Mouse (Mus musculus) hindbrain, embryonic 15.5 days (tissue): ENCODE data around the gene Entpd1. TPM values are rescaled to one million over a fixed set of nuclear protein-coding genes. Genes with fewer than 3 reads are reported as not detected.
"Not testable (repeated sequence)": the region's sequence is repeated elsewhere in the genome, so short reads cannot be mapped to it uniquely, and the experiment has no call there.

Source experiments
- ATAC-seq: fragments of 200-750 bp; cut with Nextera tagmentation; 2 replicates; pipeline ENCODE4 v1.8.0; 2017; ENCODE audit warnings: low read depth, moderate number of reproducible peaks, moderate TSS enrichment; ENCODE audit not compliant: low FRiP score
- H3K27ac ChIP-seq: fragments of 300-500 bp; sonication (generic); replicated peaks from 2 replicates; pipeline ENCODE4 v1.5.1; 2015; ENCODE audit warnings: mild to moderate bottlenecking, inconsistent platforms
- H3K27me3 ChIP-seq: fragments of 300-500 bp; sonication (generic); 2 replicates; pipeline ENCODE4 v1.6.1; 2015; ENCODE audit warnings: control low read depth, inconsistent platforms
- H3K36me3 ChIP-seq: fragments of 300-500 bp; sonication (generic); 2 replicates; pipeline ENCODE4 v1.6.1; 2015; ENCODE audit warnings: control low read depth, inconsistent platforms
- H3K4me1 ChIP-seq: fragments of 300-500 bp; sonication (generic); replicated peaks from 2 replicates; pipeline ENCODE4 v1.6.1; 2015; ENCODE audit warnings: control low read depth, inconsistent platforms
- H3K4me2 ChIP-seq: fragments of 300-500 bp; sonication (generic); 2 replicates; pipeline ENCODE4 v1.6.1; 2015; ENCODE audit warnings: moderate library complexity, mild to moderate bottlenecking, inconsistent platforms
- H3K4me3 ChIP-seq: fragments of 300-500 bp; sonication (generic); 2 replicates; pipeline ENCODE4 v1.5.1; 2015; ENCODE audit warnings: mild to moderate bottlenecking, inconsistent platforms
- H3K9ac ChIP-seq: fragments of 300-500 bp; sonication (generic); 2 replicates; pipeline ENCODE4 v1.6.1; 2015; ENCODE audit warnings: inconsistent platforms
- H3K9me3 ChIP-seq: fragments of 300-500 bp; sonication (generic); 2 replicates; pipeline ENCODE4 v1.6.1; 2016; ENCODE audit warnings: control low read depth, inconsistent platforms
- WGBS: fragments of 180-500 bp; shearing (Covaris S2); methylation state at CpG from one replicate; pipeline ENCODE4 v1.1.7; 2015; 5-methylcytosine and 5-hydroxymethylcytosine counted together
- polyA plus RNA-seq: library from polyadenylated mRNA; unstranded; fragments of >200 nt; fragmentation: Nextera tagmentation; extraction: Ambion mirVana; gene quantifications from 2 replicates; pipeline ENCODE4 v1.2.1, GENCODE M21; 2015

Entpd1 gene
- polyA plus RNA-seq, 1 experiment from 2014 or later: 9.1 TPM

DNA sequence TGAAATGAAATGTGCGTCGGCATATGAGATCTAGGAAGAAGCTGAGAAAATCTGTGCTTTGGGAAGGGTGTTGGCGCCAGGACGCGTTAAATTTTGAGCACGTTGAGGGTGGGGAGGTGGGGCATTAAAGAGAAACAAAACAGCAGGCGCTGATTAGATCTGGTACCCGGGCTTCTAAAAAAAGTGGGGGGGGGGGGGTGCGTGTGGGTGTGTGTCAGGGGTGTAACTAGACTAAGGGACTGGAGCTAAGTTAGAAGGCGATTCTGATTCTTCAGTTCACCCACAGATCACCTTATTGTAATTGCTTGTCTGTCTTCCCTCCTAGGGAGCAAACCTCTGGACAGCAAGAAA, 22.7 kb upstream of the Entpd1 start:
- Histone ChIP-seq H3K27me3 (no peaks in the 10 kb centered on the region), H3K9me3 (no peaks in the 10 kb centered on the region), H3K9ac (no peak overlapping the region), H3K27ac (peak overlapping the region; percentile 85), H3K36me3 (peaks cover 6% of the 10 kb centered on the region; the same call in 1 of the 2 replicates), H3K4me2 (peak overlapping the region; percentile 91), H3K4me3 (peak overlapping the region; percentile 91), H3K4me1 (peaks cover 20% of the 10 kb centered on the region)
- ATAC-seq: no peak
- under 1% methylated on average over 10 of the region's 10 CpGs for WGBS

DNA sequence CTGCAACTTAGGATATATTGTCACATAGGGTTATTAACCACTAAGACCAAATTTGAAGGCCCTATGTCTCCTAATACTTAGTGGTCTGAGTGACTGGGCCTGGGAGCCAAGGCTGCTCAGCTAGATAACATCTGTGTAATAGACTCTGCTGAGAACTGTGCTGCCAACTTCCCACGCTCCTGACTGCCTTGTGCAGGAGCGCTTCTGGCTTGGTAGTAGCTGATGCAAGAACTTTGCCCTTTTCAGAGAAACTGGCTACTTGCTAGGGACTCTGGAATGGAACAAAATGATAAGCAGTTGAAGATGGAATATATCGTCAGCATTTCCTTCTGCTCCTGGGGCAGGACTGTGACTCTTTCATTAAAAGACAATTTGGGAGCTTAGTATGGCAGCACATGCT, 16.9 kb upstream of the Entpd1 start:
- Histone ChIP-seq H3K27ac (no peak overlapping the region), H3K4me2 (no peak overlapping the region), H3K9ac (no peak overlapping the region), H3K4me1 (no peaks in the 10 kb centered on the region), H3K27me3 (no peaks in the 10 kb centered on the region), H3K9me3 (no peaks in the 10 kb centered on the region), H3K4me3 (no peak overlapping the region), H3K36me3 (peaks cover 18% of the 10 kb centered on the region; the same call in 1 of the 2 replicates)
- ATAC-seq: no peak
- WGBS: 90% methylated on average over 3 of the region's 3 CpGs

- WGBS: 87% methylated on average over 8 of the region's 8 CpGs
- peaks cover 21% of the 10 kb centered on the region; the same call in 1 of the 2 replicates for H3K36me3 ChIP-seq
Observed at GRCm38 (mm10) chr19:40595831-40596230, 16.3 kb upstream of the Entpd1 start.

GRCm38 (mm10) chr19:40600846-40601245, 11.3 kb upstream of the Entpd1 start:
- not testable (repeated sequence) for ATAC-seq, H3K27ac ChIP-seq, H3K9me3 ChIP-seq, H3K4me1 ChIP-seq, H3K4me2 ChIP-seq, H3K4me3 ChIP-seq, H3K27me3 ChIP-seq, H3K9ac ChIP-seq
- H3K36me3 ChIP-seq: peaks cover 42% of the 10 kb centered on the region
- 93% methylated on average over 5 of the region's 5 CpGs for WGBS

More at GRCm38 (mm10) chr19:40595831-40596230, 16.3 kb upstream of the Entpd1 start:
- Histone ChIP-seq H3K27me3 (no peaks in the 10 kb centered on the region), H3K9me3 (no peaks in the 10 kb centered on the region), H3K4me2 (no peak overlapping the region), H3K4me1 (no peaks in the 10 kb centered on the region), H3K9ac (no peak overlapping the region), H3K27ac (no peak overlapping the region), H3K4me3 (no peak overlapping the region)
- no peak for ATAC-seq

DNA sequence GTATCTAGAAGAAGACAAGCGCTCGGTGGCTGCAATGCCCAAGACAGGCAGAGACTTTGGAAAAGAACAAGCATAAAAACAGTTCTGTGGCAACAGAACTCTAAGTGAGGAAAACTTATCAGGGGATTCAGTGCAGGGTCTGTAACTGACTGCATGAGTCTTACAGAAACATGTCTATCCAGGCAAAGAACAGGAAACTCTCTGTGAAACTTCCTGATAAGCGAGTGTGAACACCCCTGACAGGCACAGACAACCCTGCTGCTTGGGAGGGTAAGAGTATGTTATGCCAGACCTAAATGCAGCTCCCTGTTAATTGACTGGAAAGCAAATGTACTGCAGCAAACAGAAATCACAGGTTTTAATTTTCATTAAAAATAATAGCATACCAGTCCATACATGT, 10.3 kb upstream of the Entpd1 start:
- Histone ChIP-seq H3K36me3 (peaks cover 47% of the 10 kb centered on the region), H3K4me2 (no peak overlapping the region), H3K9me3 (no peaks in the 10 kb centered on the region), H3K9ac (no peak overlapping the region), H3K27me3 (no peaks in the 10 kb centered on the region), H3K4me1 (no peaks in the 10 kb centered on the region), H3K27ac (no peak overlapping the region), H3K4me3 (no peak overlapping the region)
- ATAC-seq: no peak
- 93% methylated on average over 3 of the region's 3 CpGs for WGBS

DNA sequence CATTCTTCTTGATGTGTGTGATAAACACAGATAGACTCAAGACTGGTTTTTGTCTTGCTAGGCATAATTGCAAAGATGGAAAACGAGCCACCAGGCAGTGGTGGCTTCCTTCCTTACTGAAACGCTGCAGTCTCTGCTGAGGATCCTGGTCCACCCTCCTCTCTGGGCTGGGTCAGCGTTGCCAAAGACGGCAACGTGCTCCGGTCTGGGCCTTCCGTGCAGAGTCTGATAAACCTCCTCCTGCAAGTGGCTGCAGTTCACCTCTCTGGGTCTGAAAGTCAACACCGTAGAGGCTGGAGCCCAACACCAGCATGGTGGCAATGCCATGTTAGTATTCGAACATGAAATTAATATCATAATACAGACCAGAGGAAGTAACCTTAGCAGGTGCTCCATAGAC, 7.0 kb upstream of the Entpd1 start:
- no peak overlapping the region for H3K27ac ChIP-seq
- no peak overlapping the region for H3K9ac ChIP-seq
- ATAC-seq: no peak
- peaks cover 55% of the 10 kb centered on the region for H3K36me3 ChIP-seq
- WGBS: 96% methylated on average over 9 of the region's 9 CpGs
- H3K4me1 ChIP-seq: 0 out of 2 replicates have a peak, but pooled peaks cover 1% of the 10 kb centered on the region
- H3K9me3 ChIP-seq: no peaks in the 10 kb centered on the region
- no peaks in the 10 kb centered on the region for H3K27me3 ChIP-seq
- H3K4me2 ChIP-seq: no peak overlapping the region
- no peak overlapping the region for H3K4me3 ChIP-seq

DNA sequence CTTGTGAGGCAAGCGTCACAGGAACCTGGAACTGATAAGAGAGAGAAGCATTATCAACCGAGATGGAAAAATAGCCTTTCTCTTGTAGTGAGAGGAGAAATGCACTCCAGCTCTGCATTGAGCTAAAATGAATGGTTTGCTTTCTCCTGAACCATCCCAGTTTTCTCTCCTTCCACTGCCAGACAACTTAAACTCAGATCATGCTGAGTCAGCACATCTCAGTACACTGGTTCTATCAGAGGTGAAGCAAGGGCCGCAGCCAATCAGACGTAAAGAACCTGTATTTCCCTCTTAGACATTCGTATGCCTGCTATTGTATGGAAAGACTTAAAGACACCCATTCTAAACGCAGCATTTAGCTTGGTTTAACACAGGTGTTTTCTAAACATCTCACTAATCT, 4.5 kb upstream of the Entpd1 start:
- H3K4me3 ChIP-seq: no peak overlapping the region
- 94% methylated on average over 6 of the region's 6 CpGs for WGBS
- H3K27me3 ChIP-seq: no peaks in the 10 kb centered on the region
- ATAC-seq: no peak
- no peak overlapping the region for H3K4me2 ChIP-seq
- H3K27ac ChIP-seq: no peak overlapping the region
- H3K9me3 ChIP-seq: no peaks in the 10 kb centered on the region
- no peak overlapping the region for H3K9ac ChIP-seq
- peaks cover 46% of the 10 kb centered on the region for H3K36me3 ChIP-seq
- H3K4me1 ChIP-seq: peaks cover 18% of the 10 kb centered on the region

- no peak overlapping the region for H3K9ac ChIP-seq
- no peak overlapping the region for H3K4me2 ChIP-seq
- 88% methylated on average over 7 of the region's 7 CpGs for WGBS
- H3K36me3 ChIP-seq: no peaks in the 10 kb centered on the region
- ATAC-seq: no peak
- peaks cover 18% of the 10 kb centered on the region for H3K4me1 ChIP-seq
- no peak overlapping the region for H3K4me3 ChIP-seq
- H3K9me3 ChIP-seq: no peaks in the 10 kb centered on the region
- no peaks in the 10 kb centered on the region for H3K27me3 ChIP-seq
- no peak overlapping the region for H3K27ac ChIP-seq
Observed at GRCm38 (mm10) chr19:40614811-40615210, 2.6 kb downstream of the Entpd1 start.

- Histone ChIP-seq H3K4me1 (peaks cover 9% of the 10 kb centered on the region), H3K9ac (no peak overlapping the region), H3K27me3 (no peaks in the 10 kb centered on the region), H3K4me2 (no peak overlapping the region), H3K9me3 (no peaks in the 10 kb centered on the region), H3K4me3 (no peak overlapping the region), H3K27ac (no peak overlapping the region), H3K36me3 (no peaks in the 10 kb centered on the region)
- WGBS: 85% methylated on average over 7 of the region's 7 CpGs
- no peak for ATAC-seq
Observed at GRCm38 (mm10) chr19:40616021-40616420, 3.9 kb downstream of the Entpd1 start.

GRCm38 (mm10) chr19:40621616-40622015, 9.4 kb downstream of the Entpd1 start:
- ATAC-seq, H3K27ac ChIP-seq: not testable (repeated sequence)
- WGBS: 60% methylated on average over 16 of the region's 26 CpGs

GRCm38 (mm10) chr19:40625935-40626334, 13.8 kb downstream of the Entpd1 start:
- no peaks in the 10 kb centered on the region for H3K9me3 ChIP-seq
- H3K4me1 ChIP-seq: no peaks in the 10 kb centered on the region
- ATAC-seq: no peak
- H3K27me3 ChIP-seq: no peaks in the 10 kb centered on the region
- WGBS: 64% methylated on average over 12 of the region's 12 CpGs
- H3K27ac ChIP-seq: no peak overlapping the region
- H3K4me2 ChIP-seq: no peak overlapping the region
- H3K9ac ChIP-seq: no peak overlapping the region
- H3K36me3 ChIP-seq: no peaks in the 10 kb centered on the region
- H3K4me3 ChIP-seq: no peak overlapping the region

More at GRCm38 (mm10) chr19:40621616-40622015, 9.4 kb downstream of the Entpd1 start:
- not testable (repeated sequence) for H3K36me3 ChIP-seq, H3K4me2 ChIP-seq, H3K4me1 ChIP-seq, H3K27me3 ChIP-seq, H3K9me3 ChIP-seq, H3K9ac ChIP-seq, H3K4me3 ChIP-seq

DNA sequence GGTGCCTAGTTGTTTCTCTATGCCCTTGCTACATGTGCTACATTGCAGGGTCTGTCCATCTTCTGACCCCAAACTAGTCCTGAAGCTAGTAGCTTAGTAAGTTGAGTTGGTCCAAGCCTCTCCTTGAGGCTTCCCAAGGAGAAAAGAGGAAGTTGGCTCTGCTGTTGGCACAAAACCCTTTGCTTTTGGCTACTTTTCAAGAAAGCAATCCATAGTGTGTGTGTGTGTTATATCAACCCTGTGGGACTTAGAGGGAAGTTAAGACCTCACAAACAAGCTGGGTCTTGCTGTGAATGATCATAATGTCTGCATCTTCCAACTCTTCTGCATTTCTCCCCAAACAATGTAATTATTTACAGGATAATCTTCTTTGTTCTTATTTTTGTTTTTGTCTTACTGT, 16.8 kb downstream of the Entpd1 start:
- no peak overlapping the region for H3K4me2 ChIP-seq
- no peaks in the 10 kb centered on the region for H3K9me3 ChIP-seq
- no peak overlapping the region for H3K27ac ChIP-seq
- no peaks in the 10 kb centered on the region for H3K27me3 ChIP-seq
- no peak overlapping the region for H3K4me3 ChIP-seq
- H3K36me3 ChIP-seq: no peaks in the 10 kb centered on the region
- H3K9ac ChIP-seq: no peak overlapping the region
- H3K4me1 ChIP-seq: no peaks in the 10 kb centered on the region
- ATAC-seq: no peak

GRCm38 (mm10) chr19:40630096-40630495, 17.9 kb downstream of the Entpd1 start:
- no peak for ATAC-seq
- H3K9me3 ChIP-seq: no peaks in the 10 kb centered on the region
- 86% methylated on average over 3 of the region's 3 CpGs for WGBS
- no peak overlapping the region for H3K9ac ChIP-seq
- H3K4me3 ChIP-seq: no peak overlapping the region
- H3K27me3 ChIP-seq: no peaks in the 10 kb centered on the region
- H3K4me2 ChIP-seq: no peak overlapping the region
- H3K36me3 ChIP-seq: no peaks in the 10 kb centered on the region
- no peak overlapping the region for H3K27ac ChIP-seq
- H3K4me1 ChIP-seq: no peaks in the 10 kb centered on the region
